8 mouse cellular contexts compared by ENCODE assay signal in the genomic region with DNA sequence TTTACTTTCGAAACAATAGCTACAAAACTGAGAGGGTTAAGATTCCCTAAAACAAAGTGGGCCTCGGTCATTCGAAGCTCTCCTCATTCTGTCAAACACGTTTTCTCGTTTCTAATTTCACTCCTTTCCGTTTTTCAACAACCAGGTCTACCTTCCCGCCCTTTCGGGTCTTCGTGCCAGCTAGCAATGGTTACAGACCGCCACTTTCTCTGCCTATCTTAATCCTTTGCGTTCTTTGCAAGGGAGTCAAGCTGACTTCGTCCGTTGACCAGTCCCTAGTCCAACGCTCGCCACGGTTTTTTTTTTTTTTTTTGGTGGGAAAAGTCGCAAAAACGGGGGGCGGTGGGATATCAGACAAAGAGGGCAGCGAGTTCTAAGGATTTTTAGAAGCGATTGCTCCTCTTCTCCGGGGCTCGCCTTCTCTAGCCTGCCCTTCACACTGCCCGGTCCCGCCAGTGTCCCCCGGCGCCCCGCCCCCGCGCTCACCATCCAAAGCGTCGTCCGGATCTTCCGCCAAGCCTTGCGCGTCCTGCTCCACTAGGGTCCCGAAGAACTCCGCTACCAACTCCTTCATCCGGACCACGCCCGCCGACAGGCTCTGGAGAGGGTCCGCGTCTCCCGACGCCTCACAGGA. TPM values are rescaled to one million over a fixed set of nuclear protein-coding genes. Genes with fewer than 3 reads are reported as not detected.
DNase-seq lines count a peak whose midpoint lies in the region; ATAC-seq and TF ChIP-seq lines count a peak whose summit lies in the region.

No protein-coding gene starts in this region.

- no peaks in the 10 kb centered on the region for H3K4me1 ChIP-seq in embryonic fibroblast, embryonic 13.5 days (ENCODE audit: control insufficient read depth, insufficient read depth, low read length)
- no peaks in the 10 kb centered on the region for H3K4me1 ChIP-seq in intestine, postnatal 0 days (replicated peaks; ENCODE audit: control insufficient read depth, insufficient read depth, low read length)
- H3K4me1 ChIP-seq in midbrain, postnatal 0 days (ENCODE audit: insufficient read depth, low read length) = peaks cover 9% of the 10 kb centered on the region

- no peaks in the 10 kb centered on the region for H3K36me3 ChIP-seq in intestine, postnatal 0 days (ENCODE audit: control insufficient read depth, insufficient read depth)
- H3K36me3 ChIP-seq in midbrain, postnatal 0 days (ENCODE audit: insufficient read depth, low read length) = no peaks in the 10 kb centered on the region

- peak overlapping the region; percentile 69 for H3K27ac ChIP-seq in embryonic fibroblast, embryonic 13.5 days (ENCODE audit: insufficient read depth, low read length)
- peak overlapping the region; percentile 87 for H3K27ac ChIP-seq in intestine, postnatal 0 days (ENCODE audit: low read depth, low read length)
- H3K27ac ChIP-seq in midbrain, postnatal 0 days (ENCODE audit: low read depth, low read length) = peak overlapping the region; percentile 82

- H3K4me2 ChIP-seq in intestine, postnatal 0 days (replicated peaks; ENCODE audit: low read depth) = peak overlapping the region; percentile 91
- peak overlapping the region; percentile 88 for H3K4me2 ChIP-seq in midbrain, postnatal 0 days (ENCODE audit: low read depth, low read length, poor library complexity, severe bottlenecking)

- peak; percentile 79 for ATAC-seq in intestine, postnatal 0 days
- ATAC-seq in midbrain, postnatal 0 days (ENCODE audit: low FRiP score) = peak; percentile 2; the same call in 1 of the 2 replicates

- no peak for TF ChIP-seq CTCF in embryonic fibroblast, embryonic 13.5 days (IDR thresholded peaks at IDR 0.05; ENCODE audit: borderline replicate concordance, insufficient read depth, low read length)
- TF ChIP-seq CTCF in intestine, postnatal 0 days (IDR thresholded peaks at IDR 0.05; ENCODE audit: low read depth) = no peak
- no peak for TF ChIP-seq CTCF in midbrain, postnatal 0 days (IDR thresholded peaks at IDR 0.05)

- peak; percentile 87 for DNase-seq in adrenal gland, postnatal 25 days
- no peak for DNase-seq in adrenal gland, postnatal 4 days (ENCODE audit: low spot score in 2 of 2)
- peak; percentile 40 for DNase-seq in 3T3-L1 (ENCODE audit: low read depth, low spot score)
- DNase-seq in midbrain, postnatal 0 days (ENCODE audit: low spot score) = no peak
- DNase-seq in retina, postnatal 1 day = no peak
- DNase-seq in gastrocnemius, postnatal 14 days = no peak

- H3K27me3 ChIP-seq in intestine, postnatal 0 days (replicated peaks; ENCODE audit: control insufficient read depth, insufficient read depth, low read length) = no peaks in the 10 kb centered on the region
- H3K27me3 ChIP-seq in midbrain, postnatal 0 days (ENCODE audit: insufficient read depth, low read length) = no peaks in the 10 kb centered on the region

- 2% methylated on average over 46 of the region's 46 CpGs for WGBS in intestine, postnatal 0 days
- WGBS in midbrain, postnatal 0 days = 1% methylated on average over 45 of the region's 46 CpGs

- H3K4me3 ChIP-seq in embryonic fibroblast, embryonic 13.5 days (ENCODE audit: insufficient read depth, low read length) = peak overlapping the region; percentile 73
- peak overlapping the region; percentile 94 for H3K4me3 ChIP-seq in intestine, postnatal 0 days (ENCODE audit: low read depth, low read length)
- H3K4me3 ChIP-seq in midbrain, postnatal 0 days (ENCODE audit: low read depth, low read length) = peak overlapping the region; percentile 85

- no peak for TF ChIP-seq POLR2A in embryonic fibroblast, embryonic 13.5 days (IDR thresholded peaks at IDR 0.05; ENCODE audit: low read depth, low read length)

- peak overlapping the region; percentile 81 for H3K9ac ChIP-seq in intestine, postnatal 0 days (ENCODE audit: low read depth, low read length)
- H3K9ac ChIP-seq in midbrain, postnatal 0 days (replicated peaks; ENCODE audit: low read length, poor library complexity, severe bottlenecking) = peak overlapping the region; percentile 65

- intact Hi-C loops in gastrocnemius, postnatal 14 days (cut with DNase I; ENCODE audit: low total_unique reads) = no loop called here

- H3K9me3 ChIP-seq in intestine, postnatal 0 days (ENCODE audit: control insufficient read depth) = no peaks in the 10 kb centered on the region
- H3K9me3 ChIP-seq in midbrain, postnatal 0 days (ENCODE audit: low read length) = no peaks in the 10 kb centered on the region

RNA-seq across cellular contexts. Expression of a gene that starts 0.4 kb away (rescaled TPM):
- total RNA-seq in adrenal gland, postnatal 25 days (2021) = not detected in 2 replicates
- not detected for total RNA-seq in adrenal gland, postnatal 4 days (2021)
- not detected in 2 replicates for polyA plus RNA-seq in embryonic fibroblast, embryonic 13.5 days (2011; ENCODE audit: insufficient read length, low read depth, missing spikeins)
- not detected in 2 replicates for polyA plus RNA-seq in intestine, postnatal 0 days (2015; fragmentation: Nextera tagmentation; extraction: Ambion mirVana)
- 0.93 TPM in 1 of 2 replicates, not detected in the other for total RNA-seq in midbrain, postnatal 0 days (2014; rRNA removed)
- polyA plus RNA-seq in midbrain, postnatal 0 days (2015; fragmentation: Nextera tagmentation; extraction: Ambion mirVana) = not detected in 2 replicates
- total RNA-seq in gastrocnemius, postnatal 14 days (2021) = not detected

RNA-seq across cellular contexts. Expression of a gene that starts 0.4 kb away (rescaled TPM):
- total RNA-seq in adrenal gland, postnatal 25 days (2021) = 14.7 and 22.7 TPM in 2 replicates
- total RNA-seq in adrenal gland, postnatal 4 days (2021) = 10 to 100 TPM; 11.9 to 16.8 TPM
- 5.4 and 7.0 TPM in 2 replicates for polyA plus RNA-seq in embryonic fibroblast, embryonic 13.5 days (2011; ENCODE audit: insufficient read length, low read depth, missing spikeins)
- polyA plus RNA-seq in intestine, postnatal 0 days (2015; fragmentation: Nextera tagmentation; extraction: Ambion mirVana) = 16.5 and 17.0 TPM in 2 replicates
- 14.4 and 21.0 TPM in 2 replicates for total RNA-seq in midbrain, postnatal 0 days (2014; rRNA removed)
- polyA plus RNA-seq in midbrain, postnatal 0 days (2015; fragmentation: Nextera tagmentation; extraction: Ambion mirVana) = 30.9 and 39.1 TPM in 2 replicates
- total RNA-seq in gastrocnemius, postnatal 14 days (2021) = 1 to 10 TPM; 7.2 to 7.6 TPM

RNA-seq across cellular contexts. Expression of a gene that starts 0.6 kb away (rescaled TPM):
- 34.5 and 36.1 TPM in 2 replicates for total RNA-seq in adrenal gland, postnatal 25 days (2021)
- total RNA-seq in adrenal gland, postnatal 4 days (2021) = 10 to 100 TPM; 48.8 to 49.9 TPM
- 28.8 and 35.5 TPM in 2 replicates for polyA plus RNA-seq in embryonic fibroblast, embryonic 13.5 days (2011; ENCODE audit: insufficient read length, low read depth, missing spikeins)
- polyA plus RNA-seq in intestine, postnatal 0 days (2015; fragmentation: Nextera tagmentation; extraction: Ambion mirVana) = 16.3 and 16.5 TPM in 2 replicates
- total RNA-seq in midbrain, postnatal 0 days (2014; rRNA removed) = 45.3 and 51.0 TPM in 2 replicates
- polyA plus RNA-seq in midbrain, postnatal 0 days (2015; fragmentation: Nextera tagmentation; extraction: Ambion mirVana) = 24.4 and 25.6 TPM in 2 replicates
- total RNA-seq in gastrocnemius, postnatal 14 days (2021) = 10 to 100 TPM; 13.9 to 14.5 TPM

RNA-seq across cellular contexts. Expression of a gene that starts 1.3 kb away (rescaled TPM):
- 6.3 and 6.4 TPM in 2 replicates for total RNA-seq in adrenal gland, postnatal 25 days (2021)
- 1 to 10 TPM; 6.9 to 7.1 TPM for total RNA-seq in adrenal gland, postnatal 4 days (2021)
- polyA plus RNA-seq in embryonic fibroblast, embryonic 13.5 days (2011; ENCODE audit: insufficient read length, low read depth, missing spikeins) = 10.3 and 15.9 TPM in 2 replicates
- 13.1 TPM in 2 replicates for polyA plus RNA-seq in intestine, postnatal 0 days (2015; fragmentation: Nextera tagmentation; extraction: Ambion mirVana)
- 29.7 and 35.1 TPM in 2 replicates for total RNA-seq in midbrain, postnatal 0 days (2014; rRNA removed)
- polyA plus RNA-seq in midbrain, postnatal 0 days (2015; fragmentation: Nextera tagmentation; extraction: Ambion mirVana) = 53.7 and 54.5 TPM in 2 replicates
- 1 to 10 TPM; 3.0 to 3.1 TPM for total RNA-seq in gastrocnemius, postnatal 14 days (2021)

RNA-seq across cellular contexts. Expression of a gene that starts 13.6 kb away (rescaled TPM):
- 5.5 and 7.6 TPM in 2 replicates for total RNA-seq in adrenal gland, postnatal 25 days (2021)
- total RNA-seq in adrenal gland, postnatal 4 days (2021) = 1 to 10 TPM; 4.5 to 4.8 TPM
- 4.8 and 5.0 TPM in 2 replicates for polyA plus RNA-seq in embryonic fibroblast, embryonic 13.5 days (2011; ENCODE audit: insufficient read length, low read depth, missing spikeins)
- 22.7 and 23.6 TPM in 2 replicates for polyA plus RNA-seq in intestine, postnatal 0 days (2015; fragmentation: Nextera tagmentation; extraction: Ambion mirVana)
- 5.9 and 6.2 TPM in 2 replicates for total RNA-seq in midbrain, postnatal 0 days (2014; rRNA removed)
- polyA plus RNA-seq in midbrain, postnatal 0 days (2015; fragmentation: Nextera tagmentation; extraction: Ambion mirVana) = 11.9 and 12.3 TPM in 2 replicates
- total RNA-seq in gastrocnemius, postnatal 14 days (2021) = 1 to 10 TPM; 2.0 to 2.3 TPM

Comparison
In these comparisons a context has a peak if more than half of its experiments do, and no peak if none do; other contexts are left out.
1. DNase-seq: peak in adrenal gland, postnatal 25 days (single experiment) and 3T3-L1 (single experiment); none in adrenal gland, postnatal 4 days (0 of 2), midbrain, postnatal 0 days (single experiment), retina, postnatal 1 day (single experiment) and gastrocnemius, postnatal 14 days (single experiment).
2. Peak in every context shown above with its lines, with median percentiles within 50 percentile points of each other: H3K27ac ChIP-seq and H3K4me3 ChIP-seq.